Mouse (Mus musculus) liver, adult 2 months (tissue): ENCODE results near the gene Slc44a2. TPM values are rescaled to one million over a fixed set of nuclear protein-coding genes. Genes with fewer than 3 reads are reported as not detected.

ENCODE experiments used
- DNase-seq: peaks from one replicate; pipeline ENCODE4 v3.0.0-alpha.2; 2011; ENCODE audit warnings: low read depth, low spot score; ENCODE audit errors: extremely low read depth
- H3K27ac ChIP-seq: fragments of 200-500 bp; replicated peaks from 2 replicates; pipeline ENCODE4 v1.5.1; 2012; ENCODE audit warnings: low read depth, mild to moderate bottlenecking, control low read depth, inconsistent platforms, low read length; ENCODE audit not compliant: insufficient read depth
- H3K27me3 ChIP-seq: fragments of 200-500 bp; 2 replicates; pipeline ENCODE4 v1.6.1; 2012; ENCODE audit warnings: mild to moderate bottlenecking, moderate library complexity, low read length, inconsistent platforms; ENCODE audit not compliant: control insufficient read depth, insufficient read depth
- H3K36me3 ChIP-seq: fragments of 200-500 bp; 2 replicates; pipeline ENCODE4 v1.6.1; 2012; ENCODE audit warnings: low read length, inconsistent platforms; ENCODE audit not compliant: control insufficient read depth, insufficient read depth
- H3K4me1 ChIP-seq: fragments of 200-500 bp; 2 replicates; pipeline ENCODE4 v1.6.1; 2011; ENCODE audit warnings: low read length; ENCODE audit not compliant: control insufficient read depth, insufficient read depth
- H3K4me3 ChIP-seq: fragments of 200-500 bp; 2 replicates; pipeline ENCODE4 v1.5.1; 2011; ENCODE audit warnings: low read depth, mild to moderate bottlenecking, control low read depth, low read length, moderate library complexity; ENCODE audit not compliant: insufficient read depth
- H3K79me2 ChIP-seq: fragments of 200-500 bp; 2 replicates; pipeline ENCODE4 v1.6.1; 2012; ENCODE audit warnings: inconsistent platforms, mild to moderate bottlenecking, low read length, moderate library complexity; ENCODE audit not compliant: control insufficient read depth, insufficient read depth
- H3K9ac ChIP-seq: fragments of 200-500 bp; 2 replicates; pipeline ENCODE4 v1.6.1; 2012; ENCODE audit warnings: low read depth, mild to moderate bottlenecking, control low read depth, inconsistent platforms, low read length
- CTCF ChIP-seq: fragments of 200-500 bp; IDR thresholded peaks from 2 replicates; pipeline ENCODE4 v1.5.1; 2011; ENCODE audit warnings: low read depth, low read length, control low read depth
- POLR2A ChIP-seq: fragments of 200-500 bp; IDR thresholded peaks from 2 replicates; pipeline ENCODE4 v1.6.1; 2011; ENCODE audit warnings: low read length, control low read depth; ENCODE audit not compliant: insufficient read depth; ENCODE audit errors: extremely low read depth
- WGBS: fragments of 180-500 bp; shearing (Covaris S2); methylation state at CpG from one replicate; pipeline ENCODE4 v1.1.7; 2018; 5-methylcytosine and 5-hydroxymethylcytosine counted together
- polyA plus RNA-seq: library from polyadenylated mRNA; depleted of rRNA; stranded (reverse); fragments of >200 nt; gene quantifications from 2 replicates; pipeline ENCODE4 v1.2.3, GENCODE M21; 2012; rRNA removed
- total RNA-seq: library from RNA; depleted of rRNA; stranded (reverse); fragments of >200 nt; gene quantifications from 2 replicates; pipeline ENCODE4 v1.2.3, GENCODE M21; 2014; rRNA removed

Slc44a2 gene
- total RNA-seq (3.8 and 4.9 TPM in 2 replicates), polyA plus RNA-seq (3.9 and 5.8 TPM in 2 replicates)

DNA sequence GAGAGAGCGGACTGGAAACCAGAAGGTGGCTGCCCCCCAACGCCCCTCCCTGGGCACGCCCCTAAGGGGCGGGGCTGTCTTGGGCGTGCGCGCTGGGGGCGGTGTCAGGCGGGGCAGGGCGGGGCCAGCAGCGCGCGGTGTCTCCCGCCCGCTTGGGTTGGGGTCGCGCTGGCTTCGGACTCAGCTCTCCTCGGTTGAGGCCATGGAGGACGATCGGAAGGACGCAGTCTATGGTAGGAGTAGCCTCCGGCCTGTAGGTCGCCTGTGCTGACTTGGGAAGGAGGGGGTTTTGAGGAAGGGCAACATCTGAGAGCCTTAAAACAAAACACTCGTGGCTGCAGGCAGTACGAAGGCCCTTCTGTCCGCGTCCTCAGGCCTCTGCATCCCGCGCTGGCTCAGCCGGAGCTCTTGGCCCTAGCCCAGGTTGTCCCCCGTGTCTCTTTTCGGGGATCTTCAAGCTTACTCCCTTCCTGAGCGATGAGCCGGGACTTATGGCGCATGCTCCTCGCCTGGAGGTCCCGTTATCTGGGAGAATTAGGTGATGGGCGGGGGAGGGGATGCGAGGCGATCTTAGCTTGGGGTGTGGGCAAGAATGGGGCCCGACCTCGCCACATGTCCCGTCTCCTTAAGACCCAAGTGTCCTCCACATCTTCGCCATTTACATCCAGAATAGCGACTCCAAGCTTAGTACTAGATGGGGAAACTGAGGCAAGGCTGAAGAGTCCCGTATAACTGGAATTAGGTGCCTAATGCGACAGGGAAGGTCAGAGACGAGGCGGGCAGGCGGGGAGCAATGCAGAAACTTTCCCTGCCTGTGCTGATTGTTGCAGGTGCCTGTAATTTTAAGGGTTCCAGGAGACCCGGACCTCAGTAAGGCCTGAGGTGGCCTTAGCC is at the start of gene Slc44a2:
Slc44a2 (plus strand) TSS at position 80 of the 894 bp plus-strand sequence.
- peak within 1 kb of the TSS; percentile 86 for H3K4me3 ChIP-seq
- TF ChIP-seq POLR2A (0 out of 2 replicates have a peak, but pooled peaks have one; percentile 12), CTCF (no peak)
- peak; percentile 33 for DNase-seq
- H3K36me3 ChIP-seq: no peaks in the 10 kb centered on the region
- peak within 1 kb of the TSS; percentile 77 for H3K9ac ChIP-seq
- H3K27ac ChIP-seq: peak within 1 kb of the TSS; percentile 30
- H3K4me1 ChIP-seq: peaks cover 2% of the 10 kb centered on the region
- no peaks in the 10 kb centered on the region for H3K79me2 ChIP-seq
- WGBS: 9% methylated on average over 52 of the region's 52 CpGs
- H3K27me3 ChIP-seq: no peaks in the 10 kb centered on the region

DNA sequence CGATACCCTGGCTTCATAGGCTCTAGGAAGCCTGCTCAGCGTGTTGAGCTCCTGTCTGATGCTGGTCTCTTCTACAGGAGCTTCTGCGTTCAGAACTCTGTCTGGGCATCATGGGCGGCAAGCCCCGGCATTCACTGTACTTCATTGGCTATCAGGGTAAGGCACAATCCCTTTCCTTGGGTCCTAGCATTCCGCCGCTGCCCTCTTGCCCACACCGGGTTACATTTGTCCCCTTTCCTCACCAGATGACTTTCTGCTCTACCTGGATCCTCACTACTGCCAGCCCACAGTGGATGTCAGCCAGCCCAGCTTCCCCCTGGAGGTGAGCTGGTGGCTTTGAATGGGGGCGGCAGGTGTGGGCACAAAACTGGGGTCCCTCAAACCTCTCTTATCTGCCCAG is 48.1 kb upstream of the Slc44a2 start:
- DNase-seq: no peak
- no peaks in the 10 kb centered on the region for H3K27me3 ChIP-seq
- H3K9ac ChIP-seq: no peak overlapping the region
- no peak overlapping the region for H3K4me3 ChIP-seq
- peaks cover 26% of the 10 kb centered on the region; the same call in 1 of the 2 replicates for H3K36me3 ChIP-seq
- no peaks in the 10 kb centered on the region for H3K4me1 ChIP-seq
- TF ChIP-seq CTCF: no peak
- WGBS: 93% methylated on average over 9 of the region's 9 CpGs
- H3K79me2 ChIP-seq: no peaks in the 10 kb centered on the region
- H3K27ac ChIP-seq: no peak overlapping the region

GRCm38 (mm10) chr9:21273094-21273493 is 47.4 kb upstream of the Slc44a2 start:
- H3K4me3 ChIP-seq: no peak overlapping the region
- DNase-seq: no peak
- H3K9ac ChIP-seq: no peak overlapping the region
- peaks cover 26% of the 10 kb centered on the region; the same call in 1 of the 2 replicates for H3K36me3 ChIP-seq
- WGBS: 69% methylated on average over 8 of the region's 8 CpGs
- H3K4me1 ChIP-seq: no peaks in the 10 kb centered on the region
- no peaks in the 10 kb centered on the region for H3K27me3 ChIP-seq
- no peaks in the 10 kb centered on the region for H3K79me2 ChIP-seq
- no peak for TF ChIP-seq POLR2A
- no peak for TF ChIP-seq CTCF
- no peak overlapping the region for H3K27ac ChIP-seq

GRCm38 (mm10) chr9:21273520-21274228 is 46.8 kb upstream of the Slc44a2 start:
- no peak for DNase-seq
- peaks cover 22% of the 10 kb centered on the region; the same call in 1 of the 2 replicates for H3K36me3 ChIP-seq

GRCm38 (mm10) chr9:21274336-21274735 is 46.2 kb upstream of the Slc44a2 start:
- Histone ChIP-seq H3K4me1 (no peaks in the 10 kb centered on the region), H3K36me3 (peaks cover 20% of the 10 kb centered on the region; the same call in 1 of the 2 replicates), H3K79me2 (no peaks in the 10 kb centered on the region), H3K9ac (no peak overlapping the region), H3K4me3 (no peak overlapping the region), H3K27me3 (no peaks in the 10 kb centered on the region), H3K27ac (no peak overlapping the region)
- no peak for TF ChIP-seq CTCF
- DNase-seq: no peak
- WGBS: 62% methylated on average over 3 of the region's 3 CpGs

More at GRCm38 (mm10) chr9:21273520-21274228, 46.8 kb upstream of the Slc44a2 start:
- Histone ChIP-seq H3K79me2 (no peaks in the 10 kb centered on the region), H3K27me3 (no peaks in the 10 kb centered on the region), H3K4me1 (no peaks in the 10 kb centered on the region), H3K4me3 (no peak overlapping the region), H3K27ac (no peak overlapping the region), H3K9ac (no peak overlapping the region)
- WGBS: 59% methylated on average over 7 of the region's 7 CpGs
- no peak for TF ChIP-seq CTCF
- TF ChIP-seq POLR2A: no peak
